Mouse (Mus musculus): ENCODE results near the gene Tsen54.

Tsen54 gene

GRCm38 (mm10) chr11:115814605-115815450 lies at the start of gene Tsen54:
Gene Tsen54 (plus strand): TSS chr11:115814724.
- peak; percentile 45 to 72 for DNase-seq (ENCODE audit: low read depth in 1 of 2, low spot score in 2 of 2)

- DNase-seq (ENCODE audit: low read depth in 1 of 2, low spot score in 2 of 2), result peak; percentile 95
Observed at GRCm38 (mm10) chr11:115765103-115765606, 49.4 kb upstream of the Tsen54 start, which contains the start of gene Tmem94. Gene Tmem94 (plus strand): TSS chr11:115765433.

GRCm38 (mm10) chr11:115765607-115766141 lies 48.9 kb upstream of the Tsen54 start:
- no peak for DNase-seq (ENCODE audit: low read depth in 1 of 2, low spot score in 2 of 2)

- no peak for DNase-seq (ENCODE audit: low read depth in 1 of 2, low spot score in 2 of 2)
Observed at GRCm38 (mm10) chr11:115766356-115766943, 48.1 kb upstream of the Tsen54 start.

GRCm38 (mm10) chr11:115766981-115767380 lies 47.5 kb upstream of the Tsen54 start:
- no peak for DNase-seq (ENCODE audit: low read depth in 1 of 2, low spot score in 2 of 2)

GRCm38 (mm10) chr11:115768896-115769295 lies 45.6 kb upstream of the Tsen54 start:
- DNase-seq (ENCODE audit: low read depth in 1 of 2, low spot score in 2 of 2), result no peak

- no peak for DNase-seq (ENCODE audit: low read depth in 1 of 2, low spot score in 2 of 2)
Observed at GRCm38 (mm10) chr11:115774653-115775052, 39.9 kb upstream of the Tsen54 start.

- DNase-seq (ENCODE audit: low read depth in 1 of 2, low spot score in 2 of 2), result no peak
Observed at GRCm38 (mm10) chr11:115775821-115776665, 38.5 kb upstream of the Tsen54 start.

- no peak for DNase-seq (ENCODE audit: low read depth in 1 of 2, low spot score in 2 of 2)
Observed at GRCm38 (mm10) chr11:115776954-115777353, 37.6 kb upstream of the Tsen54 start.

- no peak for DNase-seq (ENCODE audit: low read depth in 1 of 2, low spot score in 2 of 2)
Observed at GRCm38 (mm10) chr11:115777487-115778335, 36.8 kb upstream of the Tsen54 start.

- no peak for DNase-seq (ENCODE audit: low read depth in 1 of 2, low spot score in 2 of 2)
Observed at GRCm38 (mm10) chr11:115779038-115779571, 35.4 kb upstream of the Tsen54 start.

- DNase-seq (ENCODE audit: low read depth in 1 of 2, low spot score in 2 of 2), result no peak
Observed at GRCm38 (mm10) chr11:115780141-115781070, 34.1 kb upstream of the Tsen54 start.

- DNase-seq (ENCODE audit: low read depth in 1 of 2, low spot score in 2 of 2), result no peak
Observed at GRCm38 (mm10) chr11:115786473-115786872, 28.1 kb upstream of the Tsen54 start.

GRCm38 (mm10) chr11:115789787-115790186 lies 24.7 kb upstream of the Tsen54 start:
- DNase-seq (ENCODE audit: low read depth in 1 of 2, low spot score in 2 of 2), result no peak

GRCm38 (mm10) chr11:115791919-115792318 lies 22.6 kb upstream of the Tsen54 start:
- DNase-seq (ENCODE audit: low read depth in 1 of 2, low spot score in 2 of 2), result no peak

- DNase-seq (ENCODE audit: low read depth in 1 of 2, low spot score in 2 of 2), result no peak
Observed at GRCm38 (mm10) chr11:115792353-115792752, 22.2 kb upstream of the Tsen54 start.

GRCm38 (mm10) chr11:115796898-115797297 lies 17.6 kb upstream of the Tsen54 start:
- no peak for DNase-seq (ENCODE audit: low read depth in 1 of 2, low spot score in 2 of 2)

GRCm38 (mm10) chr11:115797665-115798064 lies 16.9 kb upstream of the Tsen54 start:
- no peak for DNase-seq (ENCODE audit: low read depth in 1 of 2, low spot score in 2 of 2)

GRCm38 (mm10) chr11:115800981-115801380 lies 13.5 kb upstream of the Tsen54 start:
- no peak for DNase-seq (ENCODE audit: low read depth in 1 of 2, low spot score in 2 of 2)
